Mouse (Mus musculus) urinary bladder, postnatal 4 days (tissue): ENCODE results near the gene Pglyrp1.
"Not testable (repeated sequence)": the region's sequence is repeated elsewhere in the genome, so short reads cannot be mapped to it uniquely, and the experiment has no call there.

ENCODE experiments used
- DNase-seq, 2 experiments: peaks; one replicate each; pipeline ENCODE4 v3.0.0; 2021 to 2022; ENCODE audit warnings: low spot score in 2 of 2

The Pglyrp1 gene

DNA sequence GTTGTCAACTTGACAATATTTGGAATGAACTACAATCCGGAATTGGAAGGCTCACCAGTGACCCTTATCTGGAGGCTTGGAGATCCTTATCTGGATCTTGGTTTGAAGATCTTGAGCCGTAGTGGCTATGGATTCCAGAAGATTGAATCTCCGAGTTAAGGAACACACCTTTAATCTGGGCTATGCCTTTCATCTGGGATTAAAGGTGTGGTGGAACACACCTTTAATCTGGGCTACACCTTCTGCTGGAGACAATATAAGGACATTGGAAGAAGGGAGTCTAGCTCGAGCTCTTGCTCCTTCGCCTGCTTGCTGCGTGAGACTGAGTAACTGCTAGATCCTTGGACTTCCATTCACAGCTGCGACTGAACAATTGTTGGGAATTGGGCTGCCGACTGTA, at the start of gene Pglyrp1:
Gene Pglyrp1 (plus strand): TSS at position 301 of the 400 bp plus-strand sequence.
- DNase-seq, result not testable (repeated sequence)

DNA sequence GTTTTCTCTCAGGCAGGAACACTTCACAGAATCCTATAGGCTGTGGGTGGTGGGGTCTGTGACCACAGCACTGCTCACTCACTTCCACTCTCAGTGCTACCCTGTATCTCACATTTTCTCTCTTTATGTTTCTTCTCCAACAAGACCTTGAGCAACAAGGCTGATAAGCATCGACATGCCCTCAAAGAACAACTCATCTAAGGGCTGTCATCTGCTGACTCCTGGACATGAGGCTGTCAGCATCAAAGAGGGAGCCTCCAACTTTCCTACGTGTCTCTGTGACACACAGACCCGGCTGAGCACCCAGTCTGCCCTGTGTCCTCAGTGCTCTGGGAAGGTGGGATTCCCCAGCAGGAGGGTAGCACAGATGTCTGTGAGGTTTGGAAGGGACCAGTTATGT, 49.6 kb upstream of the Pglyrp1 start, which contains the start of gene Psg17:
Gene Psg17 (minus strand): TSS at position 101 of the 400 bp plus-strand sequence.
- no peak for DNase-seq

DNA sequence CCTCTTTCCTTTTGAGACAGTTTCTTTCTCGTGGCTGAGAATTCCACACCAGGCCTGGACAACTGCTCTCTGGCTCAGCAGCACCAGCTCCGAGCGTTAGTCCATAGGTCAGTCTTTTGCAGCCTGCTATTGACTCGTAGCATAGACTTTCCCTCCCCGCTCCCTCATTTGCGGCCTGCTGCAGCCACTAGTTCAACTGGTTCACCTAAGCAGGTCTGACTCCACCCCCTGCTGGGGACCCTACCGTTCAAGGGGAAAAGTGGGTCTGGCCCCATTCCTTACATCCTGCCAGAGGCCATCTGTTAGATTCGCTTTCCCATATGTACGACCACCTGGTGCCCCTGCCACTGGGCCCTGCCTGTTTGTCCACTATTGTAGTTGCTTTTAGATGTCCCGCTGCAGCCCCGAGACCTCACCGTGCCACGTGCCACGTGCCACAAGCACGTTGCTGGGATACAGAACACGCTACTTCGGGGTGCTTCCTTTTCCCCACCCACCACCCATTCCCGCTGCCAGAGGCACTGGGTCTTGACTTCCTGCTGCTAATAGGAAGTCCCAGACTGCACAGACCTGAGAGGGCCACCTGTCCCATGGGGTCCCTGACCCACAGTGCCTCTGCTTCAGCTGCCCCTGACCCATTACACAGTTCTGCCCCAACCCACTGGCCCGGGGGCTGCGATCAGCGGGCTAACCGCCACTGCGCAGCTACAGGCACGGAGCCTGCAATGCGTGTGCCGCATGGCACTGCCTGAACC, 43.2 kb upstream of the Pglyrp1 start:
- no peak for DNase-seq

DNA sequence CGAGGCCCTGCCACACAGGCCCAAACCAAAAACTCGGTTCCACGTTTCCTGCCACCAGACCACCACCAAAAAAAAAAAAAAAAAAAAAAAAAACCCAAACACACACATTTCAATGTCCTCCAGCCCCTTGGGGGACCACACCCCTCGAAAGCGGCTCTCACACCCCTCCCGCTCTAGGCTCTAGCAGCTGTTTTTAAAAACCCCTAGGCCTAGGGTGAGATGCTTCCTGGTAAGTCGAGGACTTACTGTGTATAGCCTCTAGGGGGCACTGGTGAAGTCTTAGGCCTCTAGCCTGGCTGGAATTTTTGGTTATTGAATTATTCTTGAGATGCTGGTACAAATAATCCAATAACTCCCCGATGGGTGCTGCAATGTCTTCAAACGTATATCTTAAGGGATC, 42.5 kb upstream of the Pglyrp1 start:
- DNase-seq, result no peak

DNA sequence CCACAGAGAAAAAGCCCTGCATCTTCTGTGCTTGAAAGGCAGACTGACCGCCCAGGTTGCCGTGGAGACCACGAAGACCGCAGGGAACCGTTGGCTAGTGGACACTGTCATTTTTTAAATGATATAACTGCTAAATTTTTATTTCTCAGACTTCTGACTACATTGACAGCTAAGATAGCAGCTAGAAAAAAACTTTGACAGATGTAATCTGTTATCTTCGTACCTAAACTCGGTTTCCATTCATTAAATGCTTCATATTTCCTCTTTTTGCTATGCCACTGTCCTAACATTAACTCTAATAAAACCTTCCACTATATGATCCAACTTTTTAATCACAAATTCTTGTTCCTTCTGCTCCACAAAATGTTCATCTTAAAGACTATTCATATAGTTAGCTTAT, 41.6 kb upstream of the Pglyrp1 start:
- no peak for DNase-seq

DNA sequence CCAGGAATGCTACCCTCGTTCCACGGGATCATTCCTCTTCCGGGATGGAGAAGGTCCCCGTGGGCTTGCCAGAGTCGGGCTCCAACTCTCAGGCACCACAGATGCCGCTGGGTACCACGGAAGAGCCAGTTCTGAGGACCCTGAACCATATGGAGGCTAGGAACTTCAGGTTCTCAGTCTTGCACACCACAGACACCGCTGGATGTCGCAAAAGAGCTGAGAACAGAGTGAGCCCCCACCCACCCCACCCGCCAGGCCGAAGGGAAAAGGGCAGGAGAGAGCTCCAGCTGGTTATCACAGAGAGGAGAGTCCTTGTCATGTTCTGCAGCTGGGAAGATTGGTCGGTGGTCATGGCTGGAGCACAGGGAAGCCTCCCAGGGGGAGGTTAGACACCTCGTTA, 38.8 kb upstream of the Pglyrp1 start:
- DNase-seq, result no peak

DNA sequence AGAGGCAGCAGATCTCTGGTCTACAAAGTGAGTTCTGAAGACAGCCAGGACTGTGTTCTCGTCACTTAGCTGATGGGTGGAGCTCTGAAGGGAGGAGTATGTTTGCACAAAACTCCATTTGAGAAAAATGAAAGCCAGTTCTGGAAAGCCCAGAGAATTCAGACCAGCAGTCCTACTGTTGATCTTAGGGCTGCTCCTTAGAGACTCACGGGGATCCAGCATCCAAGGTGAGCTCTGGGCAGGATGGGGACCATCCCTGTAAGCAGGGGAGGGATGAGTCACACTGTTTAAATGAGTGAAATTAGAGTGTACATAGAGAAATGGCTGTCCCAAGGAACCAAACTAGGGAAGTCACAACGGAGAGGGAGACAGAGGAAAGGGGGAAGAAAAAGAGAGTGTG, 31.3 kb upstream of the Pglyrp1 start, which contains the start of gene Mill2:
Gene Mill2 (plus strand): TSS at position 102 of the 400 bp plus-strand sequence.
- DNase-seq, result no peak

DNA sequence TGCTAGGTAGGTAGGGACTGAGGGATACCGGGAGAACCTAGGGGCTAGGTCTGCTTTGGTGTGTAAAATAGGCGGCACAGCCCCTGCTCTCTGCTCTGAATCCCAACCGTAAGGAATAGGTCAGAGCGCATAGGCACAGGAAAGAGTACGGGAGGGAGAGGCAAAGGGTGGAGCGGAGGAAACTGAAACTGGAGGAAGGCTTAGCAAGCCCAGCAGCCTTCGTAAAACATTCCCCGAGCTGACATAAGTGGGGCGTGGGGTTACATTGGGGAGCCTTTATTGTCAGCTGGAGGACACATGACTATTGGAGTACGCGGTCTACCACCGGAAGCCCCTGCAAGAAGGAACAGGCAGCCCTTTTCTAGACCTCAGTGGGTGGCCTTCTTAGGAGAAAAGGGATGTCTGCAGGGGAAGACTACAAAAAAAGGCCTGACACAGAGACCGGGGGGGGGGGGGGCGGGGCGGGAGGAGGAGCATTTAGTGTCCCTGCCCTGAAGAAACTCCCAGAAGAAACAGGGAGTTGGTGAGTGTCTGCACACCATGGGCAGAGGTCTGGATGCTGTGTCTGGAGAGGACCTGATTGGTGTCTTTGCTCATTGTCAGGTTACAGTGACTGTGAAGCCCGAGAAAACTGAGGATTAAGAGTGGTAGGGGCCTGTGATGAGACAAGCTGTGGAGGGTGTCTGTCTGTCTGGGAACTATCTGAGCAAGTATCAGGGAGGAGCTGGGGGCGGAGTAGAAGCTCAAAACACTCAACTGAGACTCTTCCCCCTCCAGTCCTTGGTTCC, 30.6 kb upstream of the Pglyrp1 start:
- peak in 1 of 2 experiments; percentile 70 for DNase-seq

DNA sequence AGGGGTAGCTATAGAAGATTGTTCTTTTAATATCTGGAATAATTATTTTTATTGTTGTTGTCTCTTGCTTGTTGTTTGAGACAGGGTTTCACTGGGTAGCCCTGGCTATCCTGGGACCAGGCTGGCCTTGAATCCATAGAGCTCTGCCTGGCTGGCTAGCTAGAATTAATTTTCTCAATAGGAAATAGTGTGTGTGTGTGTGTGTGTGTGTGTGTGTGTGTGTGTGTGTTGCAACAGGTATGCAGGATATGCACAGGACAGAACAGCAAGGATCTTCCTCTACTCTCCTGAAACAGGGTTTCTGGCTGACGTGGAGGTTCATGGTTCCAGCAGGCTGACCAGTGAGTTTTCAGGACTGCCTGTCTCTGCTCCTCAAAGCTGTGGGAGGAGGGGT, 30.0 kb upstream of the Pglyrp1 start:
- DNase-seq, result no peak

DNA sequence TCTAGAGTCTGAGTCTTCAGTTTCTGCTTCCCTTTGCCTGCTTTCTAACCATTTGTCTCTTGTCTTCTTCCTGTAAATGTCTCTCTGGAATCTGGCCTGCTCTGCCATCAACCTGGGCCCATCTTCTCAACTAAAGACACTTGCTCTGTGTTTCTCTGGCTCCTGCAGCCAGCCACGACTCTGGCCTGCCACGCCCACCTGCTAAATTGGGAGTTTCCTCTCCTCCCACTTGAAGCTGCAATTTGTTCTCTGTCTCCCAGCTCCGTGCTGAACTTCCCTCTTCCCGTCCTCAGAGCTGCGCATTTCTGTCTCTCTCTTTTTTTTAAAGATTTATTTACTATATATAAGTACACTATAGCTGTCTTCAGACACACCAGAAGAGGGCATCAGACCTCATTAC, 26.3 kb upstream of the Pglyrp1 start:
- no peak for DNase-seq

DNA sequence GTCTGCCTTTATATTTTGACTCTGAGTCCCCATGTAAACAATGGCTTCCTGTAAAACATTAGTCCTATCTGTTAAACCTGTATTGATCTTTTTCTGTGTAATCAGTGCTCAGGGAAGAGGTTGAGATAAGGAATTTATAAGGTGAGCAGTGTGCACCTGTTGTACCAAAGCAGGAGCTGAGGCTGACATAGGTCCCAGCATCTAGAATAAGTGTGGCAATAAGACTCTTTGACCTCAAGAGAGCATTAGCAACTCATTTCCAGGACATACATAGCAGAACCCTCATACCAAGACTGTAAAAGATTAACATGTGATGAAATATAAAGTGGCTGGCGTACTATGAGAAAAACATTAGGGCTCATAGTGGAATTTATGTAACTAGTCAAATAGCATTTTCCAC, 22.7 kb upstream of the Pglyrp1 start:
- no peak for DNase-seq

DNA sequence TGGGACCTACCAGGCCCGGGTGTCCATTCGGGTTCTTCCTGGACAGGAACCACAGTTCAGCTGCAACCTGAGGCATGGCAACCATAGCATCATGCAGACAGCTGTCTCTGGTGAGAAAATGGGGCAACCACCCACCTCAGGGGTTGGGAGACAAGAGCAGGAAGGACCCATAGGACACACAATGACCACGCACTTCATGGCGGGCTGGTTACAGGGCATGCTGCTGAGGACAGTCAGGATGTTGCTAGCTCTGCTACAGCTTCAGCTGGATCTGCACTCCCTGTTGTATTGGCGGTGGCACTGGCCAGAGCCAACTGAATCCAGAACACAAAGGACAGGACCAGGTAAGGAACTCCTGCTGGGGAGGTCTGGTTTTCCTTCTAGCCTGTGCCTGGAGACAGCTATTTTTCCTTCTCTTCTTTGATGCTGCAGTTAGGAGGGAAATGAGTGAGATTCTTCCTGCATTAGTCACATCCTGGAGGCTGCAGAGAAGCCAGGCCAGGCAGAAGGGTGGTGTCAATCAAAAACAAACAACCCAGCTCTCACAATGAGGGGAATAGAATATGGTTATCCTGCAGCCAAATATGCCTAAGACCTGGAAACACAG, 12.7 kb upstream of the Pglyrp1 start:
- peak in 1 of 2 experiments; percentile 16 for DNase-seq

DNA sequence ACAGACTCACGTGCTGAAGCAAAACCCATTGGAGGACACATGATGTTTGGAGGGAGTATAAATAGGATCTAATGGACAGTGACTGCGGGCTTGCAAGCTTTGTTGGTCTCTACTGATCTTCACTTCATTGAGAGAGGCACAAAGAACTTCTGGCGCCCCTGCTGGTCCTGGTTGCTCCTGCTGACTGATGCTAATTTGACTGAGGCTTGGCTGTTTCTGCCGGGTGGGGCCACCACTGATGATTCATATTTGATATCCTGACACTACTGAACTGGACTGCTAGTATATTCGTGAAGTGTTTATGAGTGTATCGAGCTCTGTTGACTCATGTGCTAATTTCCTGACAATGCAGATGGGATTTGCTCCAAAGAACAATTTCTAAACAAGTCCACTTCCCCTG, 8.3 kb upstream of the Pglyrp1 start:
- no peak for DNase-seq

DNA sequence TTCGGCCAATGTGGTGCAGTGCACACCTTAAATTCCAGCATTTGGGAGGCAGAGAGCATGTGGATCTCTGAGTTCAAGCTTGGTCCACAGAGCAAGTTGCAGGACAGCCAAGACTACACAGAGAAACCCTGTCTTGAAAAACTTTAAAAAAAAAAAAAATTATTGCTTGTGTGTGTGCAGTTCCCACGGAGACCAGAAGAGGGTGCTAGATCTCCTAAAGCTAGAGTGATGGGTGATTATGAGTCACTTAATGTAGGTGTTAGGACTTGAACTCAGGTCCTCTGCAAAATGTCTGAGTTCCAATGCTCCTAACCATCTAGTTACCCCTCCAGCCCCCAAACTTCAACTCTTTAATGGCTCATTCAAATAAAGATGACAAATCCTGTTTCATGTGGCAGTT, 2.6 kb upstream of the Pglyrp1 start:
- DNase-seq, result no peak

DNA sequence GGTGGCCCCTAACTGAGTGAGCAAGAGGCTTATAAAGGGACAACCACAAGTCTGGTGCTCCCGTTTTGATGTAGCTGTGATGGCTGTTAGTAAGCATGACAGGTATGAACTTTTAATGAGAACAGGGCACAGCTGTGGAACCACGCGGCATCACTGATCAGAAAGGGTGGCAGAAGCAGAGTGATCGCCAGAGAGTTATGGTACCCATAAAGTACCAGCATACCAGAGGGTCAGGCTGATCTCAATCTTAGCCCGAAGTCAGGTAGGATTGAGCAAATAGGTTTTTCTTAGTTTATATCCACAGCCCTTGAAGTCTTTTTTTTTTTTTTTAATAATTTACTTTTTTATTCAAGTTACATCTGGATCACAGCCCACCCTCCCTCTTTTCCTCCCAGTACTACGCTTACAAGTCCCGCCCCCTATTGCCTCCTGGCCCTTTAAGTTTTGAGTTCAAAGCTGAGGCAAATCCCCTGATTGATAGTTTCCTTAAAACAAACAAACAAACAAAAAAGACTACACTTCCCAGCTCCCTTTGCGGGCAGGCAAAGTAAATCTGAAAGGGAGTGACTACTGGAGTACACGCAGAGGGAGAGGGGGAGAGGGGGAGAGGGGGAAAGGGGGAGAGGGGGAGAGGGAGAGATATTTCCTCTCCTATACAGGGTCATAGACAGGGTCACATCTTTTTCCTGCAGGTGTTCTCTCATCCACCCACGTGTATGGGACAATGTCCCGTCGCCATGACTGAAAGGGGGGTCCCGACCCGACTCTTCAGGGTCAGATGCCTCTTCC, 1.1 kb downstream of the Pglyrp1 start:
- DNase-seq, result no peak

DNA sequence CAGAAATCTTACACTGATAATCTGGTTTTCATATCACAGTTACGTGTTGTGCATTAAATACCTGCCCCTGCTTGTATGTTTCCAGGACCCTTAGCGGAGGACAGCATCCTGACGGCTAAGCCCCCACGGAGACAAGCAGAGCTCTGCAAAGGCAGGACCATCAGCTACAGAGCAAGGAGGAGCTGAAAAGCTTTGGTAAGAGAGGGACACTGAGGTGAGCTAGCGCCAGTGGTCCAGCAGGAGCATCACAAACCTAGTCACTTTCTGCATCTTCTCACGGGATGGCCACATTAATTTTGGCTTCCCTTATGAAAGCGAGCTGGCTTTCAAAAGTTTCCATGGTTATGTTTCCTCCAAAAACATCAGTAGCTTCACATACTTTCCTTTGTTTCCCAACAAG, 1.7 kb downstream of the Pglyrp1 start:
- no peak for DNase-seq

DNA sequence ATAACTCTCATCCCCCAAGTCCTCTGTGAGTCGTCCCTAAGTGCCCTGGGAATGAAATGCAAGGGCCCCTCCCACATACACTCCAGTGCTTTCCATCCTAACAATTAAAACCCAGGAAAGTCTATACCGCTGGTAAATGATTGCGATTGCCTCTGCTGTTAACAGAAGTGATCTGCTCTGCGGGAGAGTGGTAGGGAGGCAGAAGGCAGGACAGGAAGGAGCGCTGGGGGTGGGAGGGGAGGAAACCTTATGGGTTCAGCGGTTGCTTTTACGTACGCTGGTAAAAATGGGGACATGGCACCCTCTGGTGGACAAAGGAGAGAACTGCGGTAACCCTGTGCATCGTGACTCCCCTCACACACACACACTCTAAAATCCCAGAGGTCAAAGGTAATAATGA, 2.1 kb downstream of the Pglyrp1 start:
- peak; percentile 52 to 74 for DNase-seq

DNA sequence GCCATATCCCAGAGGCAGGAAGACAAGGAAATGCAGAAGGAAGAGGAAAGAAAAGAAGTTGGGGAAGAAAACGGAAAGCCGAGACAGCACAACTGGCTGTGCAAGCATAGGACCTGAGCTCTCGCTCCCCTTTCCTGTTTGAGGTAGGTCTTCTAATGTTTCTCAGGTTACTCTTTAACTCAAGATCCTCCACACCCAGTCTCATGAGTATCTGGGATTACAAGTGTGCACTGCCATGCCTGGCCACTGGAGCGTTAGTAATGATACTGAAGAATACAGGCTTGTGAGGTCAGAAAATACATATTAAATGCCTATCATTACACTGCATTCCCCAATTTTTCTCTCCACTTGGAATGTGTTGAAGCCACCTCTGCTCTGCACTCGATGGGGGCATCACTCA, 4.2 kb downstream of the Pglyrp1 start:
- no peak for DNase-seq

DNA sequence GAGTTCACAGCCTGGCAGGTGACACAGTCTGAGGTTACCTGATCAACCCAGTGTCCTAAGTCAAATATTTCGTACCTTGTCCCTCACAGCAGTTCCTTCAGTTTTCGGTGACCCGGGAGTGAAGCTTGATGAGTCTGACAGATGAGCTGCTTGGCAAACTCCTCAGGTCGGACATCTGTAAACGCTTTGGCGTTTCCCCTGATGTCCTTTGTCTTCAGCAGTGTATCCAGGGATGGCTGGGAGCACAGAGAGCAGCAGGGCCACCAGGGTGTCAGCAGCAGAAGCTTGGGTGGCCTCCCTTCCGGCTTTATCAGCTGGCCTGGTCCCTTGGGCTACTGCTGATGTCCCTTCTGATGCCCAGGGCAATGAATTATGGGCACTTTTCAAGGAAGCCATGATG, 7.6 kb downstream of the Pglyrp1 start:
- DNase-seq, result no peak

DNA sequence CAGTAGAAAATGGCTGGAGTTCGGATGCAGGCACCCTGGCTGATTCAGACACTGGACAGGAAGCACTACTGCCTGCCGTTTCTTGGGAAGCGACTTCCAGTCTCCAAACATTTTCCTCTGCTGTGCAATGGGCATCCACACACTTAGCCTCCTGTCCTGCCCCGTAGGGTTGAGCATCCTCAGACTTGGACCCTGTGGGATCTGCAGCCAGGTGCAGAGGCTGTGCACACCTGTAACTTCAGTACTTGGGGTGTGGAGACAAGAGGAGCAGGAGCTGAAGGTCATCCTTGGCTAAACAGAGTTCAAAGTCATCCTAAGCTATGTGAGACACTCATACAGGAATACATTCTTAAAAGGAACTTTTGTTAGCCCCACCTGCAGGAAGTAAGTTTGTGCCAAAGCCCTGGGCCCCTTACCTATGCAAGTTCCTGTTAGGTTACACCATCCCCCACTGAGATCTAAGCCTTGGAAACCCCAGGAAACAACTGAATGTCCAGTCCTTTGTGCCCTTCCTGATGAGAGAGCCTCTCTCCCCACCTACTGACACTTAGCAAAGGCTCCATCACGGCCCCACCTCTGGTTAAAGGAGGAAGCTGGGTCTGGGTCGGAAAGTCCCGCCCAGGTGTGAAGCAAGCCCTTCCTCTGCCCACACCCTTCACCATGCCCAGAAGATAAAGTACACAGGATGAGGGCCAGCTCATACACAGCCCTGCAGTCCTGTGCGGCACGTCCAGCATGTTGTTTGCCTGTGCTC, 13.0 kb downstream of the Pglyrp1 start:
- no peak for DNase-seq
